Mouse (Mus musculus): Measurements from ENCODE around the gene Zfp459. TPM values are rescaled to one million over a fixed set of nuclear protein-coding genes. Genes with fewer than 3 reads are reported as not detected.

Gene Zfp459
- 0.24 and 0.75 TPM in 2 replicates for polyA plus RNA-seq (2012; rRNA removed; ENCODE audit: low replicate concordance)

GRCm38 (mm10) chr13:67421207-67421857 lies at the start of gene Zfp459:
Gene Zfp459, minus strand, starts transcription at chr13:67421418.

DNA sequence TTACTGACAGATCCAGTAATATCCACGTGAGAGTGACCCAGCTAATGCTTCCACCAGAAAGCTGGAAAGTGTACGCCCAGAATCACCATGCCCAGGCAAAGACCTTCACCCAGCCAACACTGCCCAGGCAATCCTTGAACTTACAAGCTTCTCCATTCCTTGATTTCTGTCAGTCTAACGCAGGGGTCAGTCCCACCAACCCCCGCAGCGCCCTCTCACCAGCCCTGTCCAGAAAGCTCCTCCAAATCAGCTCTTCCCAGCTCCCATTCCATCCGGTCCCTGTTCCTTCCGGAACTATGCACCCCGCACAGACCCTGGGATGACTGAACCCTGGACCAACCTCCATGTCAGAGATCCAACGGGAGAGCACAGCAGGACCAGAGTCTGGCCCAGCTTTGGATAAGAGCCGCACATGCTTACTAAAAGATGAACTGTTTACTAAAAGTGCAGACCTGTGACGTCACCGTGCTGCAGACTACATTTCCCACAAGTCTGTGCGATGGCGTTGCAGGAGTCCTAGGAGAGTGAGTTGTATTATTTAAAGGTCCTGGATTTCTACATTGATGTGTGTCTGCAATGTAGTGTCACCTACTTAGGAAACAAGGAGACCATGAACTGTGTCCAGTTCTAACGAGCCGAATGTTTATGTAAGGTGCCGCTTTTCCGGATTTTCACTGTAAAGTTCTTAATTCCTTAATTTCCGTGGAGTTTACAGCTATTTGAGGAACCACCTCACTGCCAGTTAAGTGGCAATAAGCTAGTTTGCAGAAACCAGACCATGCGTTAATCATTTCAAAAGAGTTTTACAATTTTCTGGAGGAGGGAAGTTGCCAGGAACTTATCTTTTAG lies 30.2 kb upstream of the Zfp459 start, which contains the start of gene Zfp874a:
Gene Zfp874a (minus strand): TSS at position 453 of the 849 bp plus-strand sequence.

GRCm38 (mm10) chr13:67399183-67399903 lies 21.9 kb downstream of the Zfp459 start, which contains the start of gene Zfp429:
Gene Zfp429, minus strand, starts transcription at chr13:67399819.

GRCm38 (mm10) chr13:67375050-67375911 lies 45.9 kb downstream of the Zfp459 start, which contains the start of the genes Gm28041 and Zfp456:
Gene Gm28041, minus strand, starts transcription at chr13:67375733.
Gene Zfp456, minus strand, starts transcription at chr13:67375810.

DNA sequence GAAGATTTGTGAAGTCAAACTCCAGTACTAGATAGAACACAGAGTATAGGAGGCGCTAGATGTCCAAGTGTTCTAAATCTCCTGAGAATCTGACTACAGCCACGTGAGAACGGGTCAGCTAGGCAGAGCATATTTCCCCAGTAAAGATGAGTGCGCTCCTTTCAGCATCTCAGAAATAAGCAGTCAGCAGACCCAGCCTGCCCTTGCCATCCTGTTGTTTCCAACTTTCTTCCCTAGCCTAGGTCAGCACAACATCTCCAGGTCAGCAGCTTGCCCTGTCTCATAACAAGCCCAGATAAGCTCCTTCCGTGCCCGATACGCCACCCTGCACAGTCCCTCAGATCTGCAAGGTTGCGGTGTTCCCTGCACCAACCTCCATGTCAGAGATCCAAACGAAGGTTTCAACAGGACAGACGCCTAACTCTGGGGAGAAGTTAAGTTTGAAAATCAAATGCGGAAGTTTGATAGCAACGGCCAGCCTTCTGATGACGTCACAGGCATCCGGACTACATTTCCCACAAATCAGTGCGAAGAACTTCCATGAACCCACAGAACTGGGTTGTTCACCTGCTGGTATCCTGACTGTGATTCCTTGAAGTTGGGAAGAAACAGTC lies 61.0 kb downstream of the Zfp459 start, which contains the start of the genes Gm28044 and Zfp953:
Gene Gm28044 (minus strand): TSS at position 406 of the 614 bp plus-strand sequence.
Gene Zfp953 (minus strand): TSS at position 475 of the 614 bp plus-strand sequence.

Other genes with a start within 250 kb of the Zfp459 start
- 2.2 and 5.0 TPM in 2 replicates for gene Rsl1, start 248.2 kb downstream of the Zfp459 start, polyA plus RNA-seq (2012; rRNA removed; ENCODE audit: low replicate concordance)
- 0.16 and 0.57 TPM in 2 replicates for gene Zfp455, start 226.9 kb downstream of the Zfp459 start, polyA plus RNA-seq (2012; rRNA removed; ENCODE audit: low replicate concordance)
- gene Zfp458, start 143.0 kb downstream of the Zfp459 start, polyA plus RNA-seq (2012; rRNA removed; ENCODE audit: low replicate concordance): 0.30 and 0.60 TPM in 2 replicates
- 1.1 and 2.2 TPM in 2 replicates for gene Zfp457, start 114.9 kb downstream of the Zfp459 start, polyA plus RNA-seq (2012; rRNA removed; ENCODE audit: low replicate concordance)
- gene Zfp595, start 88.8 kb downstream of the Zfp459 start, polyA plus RNA-seq (2012; rRNA removed; ENCODE audit: low replicate concordance): 0.55 and 1.7 TPM in 2 replicates
- gene Gm28044, start 60.9 kb downstream of the Zfp459 start, polyA plus RNA-seq (2012; rRNA removed; ENCODE audit: low replicate concordance): 0.34 TPM in 1 of 2 replicates, not detected in the other
- 0.16 and 0.50 TPM in 2 replicates for gene Zfp953, start 60.8 kb downstream of the Zfp459 start, polyA plus RNA-seq (2012; rRNA removed; ENCODE audit: low replicate concordance)
- gene Gm28041, start 45.7 kb downstream of the Zfp459 start, polyA plus RNA-seq (2012; rRNA removed; ENCODE audit: low replicate concordance): 0.24 TPM in 1 of 2 replicates, not detected in the other
- gene Zfp456, start 45.6 kb downstream of the Zfp459 start, polyA plus RNA-seq (2012; rRNA removed; ENCODE audit: low replicate concordance): 0.18 and 0.37 TPM in 2 replicates
- 2.3 and 4.4 TPM in 2 replicates for gene Zfp429, start 21.6 kb downstream of the Zfp459 start, polyA plus RNA-seq (2012; rRNA removed; ENCODE audit: low replicate concordance)
- 0.55 and 4.1 TPM in 2 replicates for gene Zfp874a, start 30.2 kb upstream of the Zfp459 start, polyA plus RNA-seq (2012; rRNA removed; ENCODE audit: low replicate concordance)
- 2.1 and 5.1 TPM in 2 replicates for gene Zfp874b, start 62.8 kb upstream of the Zfp459 start, polyA plus RNA-seq (2012; rRNA removed; ENCODE audit: low replicate concordance)
- gene Zfp58, start 79.1 kb upstream of the Zfp459 start, polyA plus RNA-seq (2012; rRNA removed; ENCODE audit: low replicate concordance): 0.27 and 1.2 TPM in 2 replicates
- gene Gm26965, start 104.7 kb upstream of the Zfp459 start, polyA plus RNA-seq (2012; rRNA removed; ENCODE audit: low replicate concordance): not detected in 2 replicates
- gene Zfp87, start 104.8 kb upstream of the Zfp459 start, polyA plus RNA-seq (2012; rRNA removed; ENCODE audit: low replicate concordance): 18.0 and 34.5 TPM in 2 replicates
- 1.9 and 2.3 TPM in 2 replicates for gene Zfp748, start 132.4 kb upstream of the Zfp459 start, polyA plus RNA-seq (2012; rRNA removed; ENCODE audit: low replicate concordance)
- 0.22 and 0.85 TPM in 2 replicates for gene Zfp729b, start 188.3 kb upstream of the Zfp459 start, polyA plus RNA-seq (2012; rRNA removed; ENCODE audit: low replicate concordance)
- 0.17 TPM in 1 of 2 replicates, not detected in the other for gene Gm49345, start 216.4 kb upstream of the Zfp459 start, polyA plus RNA-seq (2012; rRNA removed; ENCODE audit: low replicate concordance)
- 0.39 and 1.6 TPM in 2 replicates for gene Zfp729a, start 216.4 kb upstream of the Zfp459 start, polyA plus RNA-seq (2012; rRNA removed; ENCODE audit: low replicate concordance)